Mouse (Mus musculus) C2C12 (cell line): Measurements from ENCODE around the gene Camta1. TPM values are rescaled to one million over a fixed set of nuclear protein-coding genes. Genes with fewer than 3 reads are reported as not detected.

ENCODE experiments used
- H3K27me3 ChIP-seq: one replicate; pipeline ENCODE4 v1.6.1; 2011; ENCODE audit not compliant: control insufficient read depth, insufficient read depth, insufficient read length
- H3K36me3 ChIP-seq: one replicate; pipeline ENCODE4 v1.6.1; 2011; ENCODE audit not compliant: control insufficient read depth, insufficient read depth
- H3K4me3 ChIP-seq: one replicate; pipeline ENCODE4 v1.5.1; 2011; ENCODE audit warnings: mild to moderate bottlenecking, control low read depth; ENCODE audit not compliant: poor library complexity, insufficient read depth, severe bottlenecking
- H3K79me2 ChIP-seq: one replicate; pipeline ENCODE4 v1.6.1; 2011; ENCODE audit not compliant: control insufficient read depth, insufficient read depth
- H3K79me3 ChIP-seq: one replicate; pipeline ENCODE4 v1.6.1; 2011; ENCODE audit warnings: low read depth, control low read depth
- H3ac ChIP-seq: one replicate; pipeline ENCODE3; 2011; ENCODE audit warnings: low read depth; ENCODE audit not compliant: control insufficient read depth, insufficient read length
- CEBPB ChIP-seq: IDR thresholded peaks from one replicate; pipeline ENCODE4 v1.6.1; 2011; ENCODE audit warnings: low read depth, mild to moderate bottlenecking, control low read depth, moderate library complexity
- CTCF ChIP-seq: IDR thresholded peaks from one replicate; pipeline ENCODE4 v1.5.1; 2011; ENCODE audit not compliant: control insufficient read depth, insufficient read depth, insufficient read length
- FOSL1 ChIP-seq: IDR thresholded peaks from one replicate; pipeline ENCODE4 v1.8.0; 2011; ENCODE audit warnings: mild to moderate bottlenecking, low read length; ENCODE audit not compliant: poor library complexity, insufficient read depth, severe bottlenecking
- MAX ChIP-seq: IDR thresholded peaks from one replicate; pipeline ENCODE4 v1.6.1; 2011; ENCODE audit warnings: mild to moderate bottlenecking, control low read depth
- MYOD1 ChIP-seq: IDR thresholded peaks from one replicate; pipeline ENCODE4 v1.6.1; 2011; ENCODE audit warnings: low read depth; ENCODE audit not compliant: control insufficient read depth, insufficient read length
- MYOG ChIP-seq: IDR thresholded peaks from one replicate; pipeline ENCODE4 v1.6.1; 2011; ENCODE audit not compliant: control insufficient read depth, insufficient read length; ENCODE audit errors: extremely low read depth
- USF1 ChIP-seq: IDR thresholded peaks from one replicate; pipeline ENCODE4 v1.6.1; 2011; ENCODE audit warnings: low read depth, mild to moderate bottlenecking, control low read depth, moderate library complexity
- polyA plus RNA-seq: library from polyadenylated mRNA; unstranded; fragments of >200 nt; fragmentation: generic; extraction: Trizol; gene quantifications from one replicate; pipeline ENCODE4 v1.2.1, GENCODE M21; 2012; ENCODE audit warnings: missing spikeins

Camta1 gene
- polyA plus RNA-seq, 1 experiment, result 21.7 TPM

GRCm38 (mm10) chr4:151437859-151438258 lies 423.8 kb downstream of the Camta1 start:
- Histone ChIP-seq H3ac (no peak overlapping the region), H3K79me3 (no peaks in the 10 kb centered on the region), H3K4me3 (no peak overlapping the region), H3K79me2 (no peaks in the 10 kb centered on the region), H3K36me3 (no peaks in the 10 kb centered on the region), H3K27me3 (no peaks in the 10 kb centered on the region)
- no peak for TF ChIP-seq CEBPB

DNA sequence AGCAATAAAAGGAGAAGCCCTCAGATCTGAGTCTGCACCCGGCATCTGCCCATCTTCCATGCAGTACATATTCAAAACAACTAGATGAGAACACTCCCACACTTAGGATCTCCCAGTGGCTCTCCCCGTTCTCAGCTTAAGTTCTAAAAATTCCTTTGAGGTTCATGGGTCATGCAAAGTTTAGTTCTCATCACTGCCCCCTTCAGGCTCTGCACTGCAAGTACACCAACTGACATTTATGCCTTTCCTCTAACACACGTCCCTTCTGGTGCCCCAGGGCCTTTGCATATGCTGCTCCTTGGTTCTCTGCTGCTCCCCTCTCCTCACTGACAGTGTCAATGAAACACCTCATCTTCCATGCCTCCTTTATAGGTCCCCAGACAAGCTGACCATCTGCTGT lies 436.5 kb downstream of the Camta1 start:
- Histone ChIP-seq H3K79me2 (no peaks in the 10 kb centered on the region), H3K27me3 (no peaks in the 10 kb centered on the region), H3K36me3 (no peaks in the 10 kb centered on the region), H3K79me3 (no peaks in the 10 kb centered on the region), H3K4me3 (no peak overlapping the region), H3ac (no peak overlapping the region)
- no peak for TF ChIP-seq MYOG
- TF ChIP-seq CEBPB, result no peak
- TF ChIP-seq MAX, result no peak
- no peak for TF ChIP-seq FOSL1
- TF ChIP-seq USF1, result no peak
- no peak for TF ChIP-seq CTCF
- TF ChIP-seq MYOD1, result no peak

DNA sequence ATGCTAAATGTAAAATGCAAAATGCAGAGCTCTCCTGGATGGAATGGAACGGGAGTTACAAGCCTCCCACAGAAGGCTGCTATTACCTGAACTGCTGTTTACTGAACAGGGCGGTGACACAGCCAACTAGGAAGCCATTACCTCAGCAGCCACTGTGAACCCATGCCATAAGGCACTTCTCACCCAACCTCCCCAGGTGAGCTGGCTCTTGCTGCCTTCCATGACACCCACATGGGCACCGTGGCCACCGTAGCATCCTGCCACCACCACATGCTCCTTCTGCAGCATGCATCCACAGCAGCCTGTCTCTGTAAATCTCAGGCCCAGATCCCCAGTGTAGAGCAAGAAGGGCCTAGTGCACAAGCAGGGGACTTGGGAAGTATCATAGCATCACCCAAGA lies 438.8 kb downstream of the Camta1 start:
- Histone ChIP-seq H3K36me3 (no peaks in the 10 kb centered on the region), H3K27me3 (no peaks in the 10 kb centered on the region), H3K79me3 (no peaks in the 10 kb centered on the region), H3ac (no peak overlapping the region), H3K4me3 (no peak overlapping the region), H3K79me2 (no peaks in the 10 kb centered on the region)
- no peak for TF ChIP-seq CEBPB
- no peak for TF ChIP-seq MYOG
- TF ChIP-seq MAX, result no peak
- TF ChIP-seq USF1, result no peak
- no peak for TF ChIP-seq FOSL1
- TF ChIP-seq CTCF, result no peak
- TF ChIP-seq MYOD1, result no peak

DNA sequence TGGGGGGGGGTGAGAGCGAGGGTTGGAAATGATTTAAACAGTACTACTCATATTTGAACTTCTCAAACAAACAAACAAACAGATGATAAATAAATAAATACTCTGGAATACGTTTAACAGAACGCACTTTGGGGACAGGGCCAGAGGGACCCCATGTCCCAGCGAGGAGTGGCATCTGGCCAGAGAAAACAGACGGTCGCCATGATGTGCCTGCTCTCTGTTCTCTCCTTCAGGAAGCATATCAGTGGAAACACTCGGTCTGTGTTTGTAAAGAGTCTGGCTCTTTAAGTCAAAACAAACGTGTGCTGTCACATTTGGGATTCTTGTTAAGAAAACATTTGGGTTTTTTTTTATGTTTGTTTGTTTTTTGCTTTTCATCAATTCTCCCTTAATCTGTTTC lies 439.3 kb downstream of the Camta1 start:
- Histone ChIP-seq H3K79me2 (no peaks in the 10 kb centered on the region), H3K36me3 (no peaks in the 10 kb centered on the region), H3K27me3 (no peaks in the 10 kb centered on the region), H3K79me3 (no peaks in the 10 kb centered on the region), H3ac (no peak overlapping the region), H3K4me3 (no peak overlapping the region)
- TF ChIP-seq FOSL1, result no peak

DNA sequence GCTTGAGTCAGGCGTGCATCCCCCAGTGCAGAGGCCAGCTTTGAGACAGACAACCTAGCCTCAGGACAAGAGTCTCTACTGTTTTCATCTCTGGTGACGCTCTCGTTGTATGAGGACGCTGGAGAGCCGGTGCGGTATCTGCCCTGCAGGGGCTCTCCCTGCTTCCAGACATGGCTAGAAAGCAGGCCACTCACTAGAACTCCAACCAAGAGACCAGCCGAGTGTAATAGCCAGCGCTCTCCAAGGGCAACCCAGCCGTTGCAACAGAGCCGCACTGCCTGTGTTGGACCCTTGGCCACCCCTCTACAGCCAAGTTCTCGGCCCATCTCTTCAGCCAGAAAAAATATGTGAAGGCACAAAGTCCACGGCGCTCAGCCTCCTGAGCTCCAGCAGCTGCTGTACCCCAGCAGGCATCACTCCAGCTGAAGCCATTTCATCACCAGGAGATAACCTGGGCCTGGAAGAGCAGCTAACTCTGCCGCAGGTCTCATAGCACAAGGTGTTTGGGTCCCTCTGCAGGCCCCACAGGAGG lies 443.3 kb downstream of the Camta1 start:
- Histone ChIP-seq H3K4me3 (no peak overlapping the region), H3K27me3 (no peaks in the 10 kb centered on the region), H3ac (no peak overlapping the region), H3K79me2 (no peaks in the 10 kb centered on the region), H3K79me3 (no peaks in the 10 kb centered on the region), H3K36me3 (no peaks in the 10 kb centered on the region)
- TF ChIP-seq MAX (no peak), FOSL1 (no peak), USF1 (no peak), CEBPB (no peak), CTCF (no peak), MYOG (no peak), MYOD1 (no peak)

- Histone ChIP-seq H3K27me3 (no peaks in the 10 kb centered on the region), H3K79me2 (no peaks in the 10 kb centered on the region), H3K36me3 (no peaks in the 10 kb centered on the region), H3K4me3 (no peak overlapping the region), H3ac (no peak overlapping the region), H3K79me3 (no peaks in the 10 kb centered on the region)
- TF ChIP-seq FOSL1, result no peak
- TF ChIP-seq MYOD1, result peak; percentile 57
- TF ChIP-seq CEBPB, result no peak
Measured at GRCm38 (mm10) chr4:151415812-151416211, 445.9 kb downstream of the Camta1 start.
